Mouse (Mus musculus) liver, embryonic 18 days (tissue): ENCODE results near the gene Cacna1d. TPM values are rescaled to one million over a fixed set of nuclear protein-coding genes. Genes with fewer than 3 reads are reported as not detected.

Experiments
- polyA plus RNA-seq: library from polyadenylated mRNA; depleted of rRNA; stranded (reverse); fragments of >200 nt; gene quantifications from 2 replicates; pipeline ENCODE4 v1.2.3, GENCODE M21; 2012; rRNA removed

The Cacna1d gene
- polyA plus RNA-seq, result 0.18 and 0.19 TPM in 2 replicates

DNA sequence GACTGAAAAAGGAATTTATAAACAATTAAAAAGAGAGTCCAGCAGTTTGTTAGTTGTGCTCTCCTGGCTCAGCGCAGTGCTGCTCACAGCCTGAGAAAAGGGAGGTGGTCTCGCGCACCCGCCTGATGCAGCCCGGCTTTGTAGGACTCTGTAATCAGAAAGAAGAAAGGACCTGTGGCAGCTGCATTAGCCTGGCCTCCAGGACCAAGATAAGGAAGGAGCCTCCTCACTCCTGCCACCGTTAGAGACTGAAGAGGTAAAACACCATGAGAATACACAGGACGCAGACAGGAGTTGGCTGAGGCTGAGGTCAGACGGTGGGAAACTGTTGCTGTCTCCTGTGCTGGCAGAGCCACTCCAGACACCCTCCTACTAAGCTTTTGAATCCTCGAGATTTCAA, at the start of gene Cacna1d:
Gene Cacna1d (minus strand): TSS at position 114 of the 400 bp plus-strand sequence.

DNA sequence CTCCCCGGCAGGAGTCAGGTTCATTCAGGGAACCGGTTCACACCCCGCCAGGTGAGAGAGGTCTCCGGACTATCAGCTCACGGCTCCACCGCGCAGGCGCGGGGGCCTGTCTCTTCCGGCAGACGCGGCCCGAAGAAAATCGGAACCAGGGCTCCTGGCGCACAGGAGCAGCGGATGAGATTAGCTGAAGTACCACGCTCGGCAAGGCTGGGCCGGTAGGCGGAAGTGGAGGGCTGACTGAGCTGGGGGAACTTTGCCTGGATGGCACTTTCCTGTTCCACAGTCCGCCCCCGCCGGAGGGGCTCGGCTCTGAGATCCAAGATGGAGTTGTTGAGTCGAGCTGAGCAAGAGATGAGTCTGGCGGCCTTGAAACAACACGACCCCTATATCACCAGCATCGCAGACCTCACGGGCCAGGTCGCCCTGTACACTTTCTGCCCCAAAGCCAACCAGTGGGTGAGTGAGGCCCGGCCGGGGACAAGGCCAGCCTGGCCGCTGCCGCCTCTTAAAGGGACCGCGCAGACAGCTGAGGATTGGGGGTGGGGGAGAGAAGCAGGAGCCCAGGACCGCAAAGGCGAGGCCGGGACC, 11.8 kb downstream of the Cacna1d start, which contains the start of gene Dcp1a:
Gene Dcp1a (plus strand): TSS at position 175 of the 588 bp plus-strand sequence.

DNA sequence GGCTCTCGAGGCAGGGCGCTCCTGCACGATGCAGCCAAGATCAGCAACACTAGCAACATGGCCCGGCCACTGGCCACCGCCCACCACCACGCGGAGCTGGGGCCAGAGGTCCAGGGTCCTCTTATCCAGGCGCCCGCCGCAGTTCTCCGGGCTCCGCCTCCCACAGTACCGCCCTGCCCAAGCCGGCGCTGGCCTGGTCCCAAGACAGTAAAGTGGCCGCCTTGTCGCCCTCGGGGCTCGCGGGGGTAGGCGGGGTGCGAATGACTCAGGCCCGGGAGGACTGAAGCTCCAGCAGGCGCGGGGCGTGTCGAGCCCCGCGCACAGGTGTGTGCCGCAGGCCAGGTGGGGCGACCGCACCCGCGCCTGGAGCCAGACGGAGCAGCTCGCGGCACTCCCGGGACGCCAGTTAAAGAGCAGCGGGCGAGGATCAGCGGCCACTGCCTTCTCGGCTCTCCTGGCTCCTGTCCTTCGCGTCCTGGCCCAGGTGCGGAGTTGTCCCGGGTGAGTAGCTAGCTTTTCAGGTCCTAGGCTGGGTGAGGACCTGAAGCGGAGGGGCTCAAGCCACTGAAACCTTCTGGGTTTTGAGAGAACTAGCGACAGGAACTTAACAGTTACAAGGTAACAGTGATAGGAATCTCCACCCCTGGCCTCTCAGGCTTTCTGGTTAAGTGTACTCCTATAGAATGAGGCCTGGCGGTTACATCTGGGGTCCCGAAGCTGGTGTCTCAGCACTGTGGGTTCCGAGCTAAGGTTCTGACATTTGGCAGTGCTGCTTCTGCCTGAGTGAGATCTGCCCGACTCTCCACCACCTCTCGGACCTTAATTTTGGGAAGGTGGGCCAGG, 482.3 kb downstream of the Cacna1d start, which contains the start of the genes Il17rb and Chdh:
Gene Il17rb (minus strand): TSS at position 164 of the 843 bp plus-strand sequence.
Gene Chdh (plus strand): TSS at position 291 of the 843 bp plus-strand sequence.

Other genes with a start within 250 kb of the Cacna1d start
- 9.2 and 11.3 TPM in 2 replicates for gene Dcp1a, start 11.9 kb downstream of the Cacna1d start, polyA plus RNA-seq
- gene Tkt, start 56.9 kb upstream of the Cacna1d start, polyA plus RNA-seq, result 127 and 139 TPM in 2 replicates
- gene Prkcd, start 134.8 kb upstream of the Cacna1d start, polyA plus RNA-seq, result 24.4 and 31.2 TPM in 2 replicates
- 5.3 and 5.5 TPM in 2 replicates for gene Rft1, start 162.9 kb upstream of the Cacna1d start, polyA plus RNA-seq
- gene Sfmbt1, start 223.4 kb upstream of the Cacna1d start, polyA plus RNA-seq, result 3.1 and 3.2 TPM in 2 replicates